Mouse (Mus musculus) bone marrow macrophage, adult 2 months (primary cell): ENCODE data around the gene Tomm20l.

Experiments
- CTCF ChIP-seq: IDR thresholded peaks from 2 replicates; pipeline ENCODE4 v1.5.1; 2012; ENCODE audit warnings: low read depth, mild to moderate bottlenecking, low read length, moderate library complexity
- POLR2A ChIP-seq: IDR thresholded peaks from 2 replicates; pipeline ENCODE4 v1.6.1; 2012; ENCODE audit warnings: mild to moderate bottlenecking, low read depth, low read length, borderline replicate concordance

GRCm38 (mm10) chr12:71111331-71111730, at the start of gene Tomm20l:
- TF ChIP-seq POLR2A: no peak
- TF ChIP-seq CTCF: no peak
